Mouse (Mus musculus): ENCODE measurements around the gene Pax7.

DNA sequence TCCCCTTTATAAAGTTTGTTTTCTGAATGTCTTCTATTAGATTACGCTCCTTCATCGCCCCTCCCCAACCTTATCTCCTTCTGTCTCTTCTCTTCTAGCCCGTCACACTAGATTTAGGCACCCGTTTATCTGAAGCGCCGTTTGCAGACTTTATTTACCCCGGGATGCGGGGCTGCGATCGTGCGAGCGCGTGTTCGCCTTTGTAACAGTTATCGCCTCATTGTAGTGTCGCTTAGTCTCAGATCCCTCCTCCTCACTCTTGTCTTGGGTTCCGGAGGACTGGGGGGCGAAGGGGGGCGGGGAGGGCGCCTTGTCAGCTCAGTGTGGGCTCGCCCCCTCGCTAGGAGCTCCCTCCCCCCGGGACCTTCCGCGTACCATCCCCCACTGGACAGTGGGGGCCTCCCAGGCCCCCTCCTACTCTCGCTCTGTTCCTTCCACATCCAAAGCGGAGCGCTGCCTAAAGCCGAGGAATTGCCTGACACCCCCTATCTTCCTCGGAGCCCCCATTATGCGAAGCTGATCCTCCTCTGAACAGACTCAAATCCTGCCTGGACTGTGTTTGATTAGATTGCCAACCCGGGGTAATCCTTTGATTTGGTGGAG lies 9.4 kb downstream of the Pax7 start:
- no peak for TF ChIP-seq CTCF (IDR thresholded peaks at IDR 0.05; ENCODE audit: control insufficient read depth, insufficient read depth, low read length)
- no peak for TF ChIP-seq POLR2A (IDR thresholded peaks at IDR 0.05; ENCODE audit: borderline replicate concordance, control insufficient read depth, low read depth, low read length)

All from bone marrow, adult 2 months (tissue).